Mouse (Mus musculus) sigmoid colon, adult 10 weeks (tissue): ENCODE data around the gene B430218F22Rik. TPM values are rescaled to one million over a fixed set of nuclear protein-coding genes. Genes with fewer than 3 reads are reported as not detected.

Experiments
- polyA plus RNA-seq: library from polyadenylated mRNA; stranded (reverse); fragments of 350-450 nt; fragmentation: Illumina TruSeq; extraction: RNeasy Lipid Tissue Mini Kit (QIAGEN cat#74804); gene quantifications from one replicate; pipeline ENCODE4 v1.2.3, GENCODE M21; 2014; ENCODE audit warnings: low read depth, low replicate concordance

The B430218F22Rik gene
- not detected for polyA plus RNA-seq

DNA sequence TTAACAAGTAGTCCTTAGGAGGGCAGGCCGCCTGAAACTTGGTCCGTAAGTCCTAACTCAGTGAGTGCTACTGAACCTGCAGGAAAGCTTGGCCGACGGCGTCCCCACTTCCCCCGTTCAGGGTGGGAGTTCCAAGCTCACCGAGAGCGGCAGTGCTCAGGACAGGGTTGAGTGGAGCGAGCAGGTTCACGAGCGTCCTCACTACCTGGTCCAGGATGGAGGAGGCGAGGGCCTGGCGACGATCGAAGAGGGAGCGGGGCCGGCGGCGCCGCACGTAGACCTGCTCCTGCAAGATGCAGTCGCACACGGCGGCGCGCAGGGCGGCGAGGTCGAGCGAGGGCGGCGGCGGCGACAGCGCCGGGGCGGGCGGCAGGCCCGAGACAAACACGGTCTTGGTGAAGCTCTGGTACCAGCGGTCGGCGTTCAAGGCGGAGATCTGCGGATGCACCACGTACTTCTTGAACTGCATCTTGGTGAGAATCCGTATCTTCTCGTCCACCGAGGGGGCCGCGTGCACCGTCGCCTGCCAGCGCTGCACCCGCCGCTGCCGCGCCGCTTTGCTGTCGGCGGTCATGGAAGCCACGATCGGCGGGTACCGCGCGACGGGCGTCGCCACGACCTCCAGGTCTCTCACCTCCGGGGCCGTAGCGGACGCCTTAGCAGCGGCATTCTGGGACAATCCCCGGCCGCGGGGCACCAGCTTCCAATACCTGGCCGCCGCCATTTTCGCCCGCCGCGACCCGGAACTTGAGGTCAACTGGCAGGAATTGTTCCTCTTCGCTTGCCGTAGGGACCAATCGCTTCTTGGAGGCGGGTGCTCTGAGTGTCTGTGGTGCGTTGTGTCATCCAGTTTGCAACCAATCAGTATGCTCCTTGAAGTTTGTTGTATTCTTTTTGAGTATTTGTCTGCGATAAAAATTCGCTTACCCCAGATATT, at the start of gene B430218F22Rik, which contains the start of gene Mrps30:
Gene B430218F22Rik (plus strand): TSS at position 120 of the 937 bp plus-strand sequence.
Gene Mrps30 (minus strand): TSS at position 742 of the 937 bp plus-strand sequence.

Other genes with a start within 250 kb of the B430218F22Rik start
- 31.9 TPM for gene Mrps30, start 622 bp downstream of the B430218F22Rik start, polyA plus RNA-seq